Mouse (Mus musculus) c-Kit-positive CD71-negative TER-119-negative erythroid progenitor cells, embryonic 14.5 days (primary cell): ENCODE data around the gene Als2cl.

Source experiments
- DNase-seq: peaks from one replicate; pipeline ENCODE4 v3.0.0-alpha.2; 2013; ENCODE audit warnings: low read depth

Als2cl gene

GRCm38 (mm10) chr9:110879191-110879920, at the start of gene Als2cl:
Als2cl (plus strand) TSS chr9:110879870.
- DNase-seq, result no peak

- DNase-seq, result no peak
These were observed 46.6 kb upstream of the Als2cl start for GRCm38 (mm10) chr9:110833021-110833420.

GRCm38 (mm10) chr9:110834411-110834810, 45.3 kb upstream of the Als2cl start, which contains the start of gene Prss45:
Prss45 (plus strand) TSS chr9:110834588.
- DNase-seq, result no peak

GRCm38 (mm10) chr9:110834961-110835360, 44.7 kb upstream of the Als2cl start:
- DNase-seq, result no peak

GRCm38 (mm10) chr9:110836112-110836511, 43.6 kb upstream of the Als2cl start:
- no peak for DNase-seq

GRCm38 (mm10) chr9:110840905-110841304, 38.8 kb upstream of the Als2cl start:
- DNase-seq, result no peak

DNA sequence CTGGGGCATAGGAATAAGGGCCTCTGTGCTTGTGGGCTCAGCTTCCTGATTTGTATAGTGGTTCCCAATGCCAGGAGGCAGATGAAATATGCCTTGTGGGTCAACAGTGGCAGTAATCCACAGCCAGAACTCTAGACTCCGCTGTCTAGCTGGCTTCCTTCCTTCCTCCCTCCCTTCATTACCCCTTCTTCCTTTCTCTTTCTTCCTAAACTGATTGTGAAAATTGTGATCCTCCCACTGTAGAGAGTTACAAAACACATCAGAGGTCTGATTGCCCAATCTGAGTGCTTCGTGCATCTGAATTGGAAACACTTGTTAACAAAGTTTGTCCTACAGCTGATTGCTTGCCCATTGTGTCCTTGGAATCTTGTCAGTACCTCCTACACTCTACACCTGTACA, 38.2 kb upstream of the Als2cl start:
- no peak for DNase-seq

DNA sequence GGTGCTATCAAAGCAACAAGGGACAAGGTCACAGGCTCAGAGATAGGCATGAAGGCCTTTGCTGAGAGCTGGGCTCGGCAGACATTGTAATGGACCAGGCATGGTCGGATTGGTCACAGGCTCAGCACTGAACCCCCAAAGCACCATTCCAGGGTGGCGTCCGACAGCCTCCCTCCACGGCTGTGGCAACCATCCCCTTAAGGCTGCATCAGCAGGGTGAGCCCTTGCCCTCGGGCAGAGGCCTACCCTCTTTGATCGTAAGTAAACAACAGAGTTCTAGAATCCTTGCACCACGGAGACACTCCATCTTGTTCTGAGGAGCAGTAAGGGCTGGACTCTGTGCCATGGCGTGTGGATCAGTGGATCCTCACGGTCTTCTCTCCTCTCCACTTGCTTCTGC, 35.5 kb upstream of the Als2cl start, which contains the start of gene Prss46:
TSS of gene Prss46 (plus strand) at position 301 of the 400 bp plus-strand sequence.
- no peak for DNase-seq

GRCm38 (mm10) chr9:110849162-110849561, 30.5 kb upstream of the Als2cl start:
- no peak for DNase-seq

- DNase-seq, result no peak
These were observed 23.8 kb upstream of the Als2cl start for GRCm38 (mm10) chr9:110855903-110856302.

GRCm38 (mm10) chr9:110856920-110857319, 22.8 kb upstream of the Als2cl start:
- no peak for DNase-seq

GRCm38 (mm10) chr9:110857781-110858472, 21.7 kb upstream of the Als2cl start, which contains the start of gene Prss50:
Prss50 (plus strand) TSS chr9:110857967.
- no peak for DNase-seq

- DNase-seq, result no peak
These were observed 21.1 kb upstream of the Als2cl start for GRCm38 (mm10) chr9:110858523-110858922.

DNA sequence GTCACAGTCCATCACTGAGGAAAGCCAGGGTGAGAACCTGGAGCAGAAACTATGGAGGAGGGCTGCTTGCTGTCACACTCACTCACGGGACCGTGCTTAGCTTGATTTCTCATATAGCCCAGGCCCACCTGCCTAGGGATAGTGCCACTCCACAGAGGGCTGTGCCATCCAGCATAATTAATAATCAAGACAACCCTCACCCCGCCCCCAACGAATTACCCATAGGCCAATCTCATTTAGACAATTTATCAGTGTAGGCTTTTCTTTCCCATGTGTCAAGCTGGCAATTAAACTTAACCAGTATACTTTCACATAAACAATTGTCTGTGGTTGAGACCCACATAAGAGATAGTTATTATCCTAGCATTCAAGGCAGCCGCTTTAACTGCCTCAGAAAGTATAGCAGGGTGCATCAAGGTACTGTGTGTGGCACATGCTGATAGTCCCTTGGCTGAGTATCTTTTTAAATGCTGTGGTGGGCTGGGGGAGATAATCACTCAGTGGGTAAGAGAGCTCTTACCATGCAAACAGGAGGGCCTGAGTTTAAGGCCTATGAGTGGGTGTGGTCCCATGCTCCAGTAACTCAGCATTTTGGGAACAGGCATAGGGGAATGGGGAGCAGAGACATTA, 20.6 kb upstream of the Als2cl start:
- no peak for DNase-seq

GRCm38 (mm10) chr9:110871030-110871429, 8.6 kb upstream of the Als2cl start:
- peak; percentile 55 for DNase-seq

DNA sequence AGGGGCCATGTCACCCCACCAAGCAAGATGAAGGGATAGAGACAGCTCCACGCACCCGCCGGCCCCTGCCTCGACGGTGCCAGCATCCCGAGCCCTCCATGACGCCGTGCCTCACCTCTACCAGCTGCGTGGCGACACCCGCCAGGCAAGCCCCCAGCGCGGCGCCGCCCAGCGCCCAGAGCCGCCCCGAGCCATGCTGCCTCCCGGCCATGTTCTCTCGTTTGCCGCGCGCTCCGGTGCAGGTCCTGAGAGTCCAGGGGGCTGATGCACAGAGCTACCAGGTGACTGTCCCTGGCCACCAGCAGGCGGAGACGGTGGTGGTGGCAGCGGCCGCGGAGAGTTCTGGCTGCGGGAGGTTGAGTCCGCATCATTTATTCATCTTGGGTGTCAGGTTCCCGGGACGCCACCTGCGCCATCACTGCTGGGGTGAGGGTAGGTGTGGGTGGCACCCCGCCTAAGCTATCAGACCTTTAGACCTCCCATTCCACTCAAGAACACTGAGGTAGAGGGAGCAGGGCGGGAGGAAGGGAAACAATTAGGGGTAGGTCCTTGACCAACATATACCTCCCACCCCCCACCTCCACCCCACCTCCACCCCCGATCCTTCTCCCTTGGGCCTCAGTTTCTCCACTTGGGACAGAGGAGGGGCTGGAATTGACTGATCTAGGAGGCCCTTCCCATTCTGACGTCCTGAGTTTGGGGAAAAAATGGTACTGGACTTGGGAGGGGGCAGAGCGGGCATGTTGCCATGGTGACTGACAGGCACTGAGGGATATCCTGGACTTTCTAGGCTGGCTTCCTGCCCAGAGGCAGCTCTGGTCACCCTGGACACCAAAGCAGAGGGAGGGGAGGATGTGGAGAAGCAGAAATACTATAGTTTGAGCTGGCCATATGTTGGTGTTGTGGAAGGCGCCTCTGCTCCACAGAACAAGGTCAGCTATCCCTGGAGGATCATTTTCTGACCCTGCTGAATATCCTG, 5.7 kb upstream of the Als2cl start:
- DNase-seq, result no peak

DNA sequence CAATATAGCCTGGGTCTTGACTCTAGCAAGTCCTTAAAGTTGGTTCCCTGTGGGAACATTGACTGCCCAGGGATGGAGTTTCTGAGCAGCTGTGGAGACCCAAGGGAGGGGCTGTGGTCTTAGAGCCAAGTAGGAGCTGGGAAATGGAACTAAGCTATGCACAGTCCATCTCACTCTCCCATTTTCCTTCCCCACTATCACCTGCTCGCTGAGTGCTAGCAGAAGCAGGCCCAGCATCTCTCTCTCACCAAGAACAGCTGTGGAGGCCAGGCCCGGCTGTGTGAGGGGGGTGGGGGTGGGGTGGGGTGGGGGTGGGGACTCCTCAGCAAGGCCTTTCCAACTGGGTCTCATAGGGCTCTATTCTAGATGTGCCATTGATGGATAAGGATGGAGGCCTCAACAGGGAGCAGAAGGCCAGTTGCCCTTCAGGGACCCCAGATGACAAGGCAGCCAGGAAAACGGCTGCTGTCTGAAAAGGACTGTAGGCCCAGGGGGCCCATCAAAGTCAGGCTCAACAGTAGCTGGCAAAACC, 4.9 kb upstream of the Als2cl start:
- no peak for DNase-seq

DNA sequence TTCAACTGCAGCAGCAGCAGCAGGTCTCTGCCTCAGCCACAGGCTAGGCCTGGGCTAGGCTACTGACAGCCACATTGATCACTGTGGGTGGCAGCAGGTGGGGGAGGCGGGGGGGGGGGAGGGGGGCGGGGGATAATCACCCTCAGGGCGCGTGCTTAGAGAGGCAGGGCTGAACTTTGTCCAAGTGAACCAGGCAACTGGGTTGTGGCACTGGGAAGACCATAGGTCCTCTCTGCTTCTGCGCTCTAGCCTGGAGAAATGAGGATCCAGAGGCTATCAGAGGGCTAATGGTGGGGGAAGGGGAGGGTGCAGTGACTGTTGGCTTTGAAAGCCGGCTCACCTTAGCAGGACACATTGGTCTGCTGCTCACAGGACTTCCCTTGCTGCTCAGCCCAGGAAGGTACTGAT, 4.4 kb upstream of the Als2cl start:
- no peak for DNase-seq

- DNase-seq, result no peak
These were observed 2.3 kb upstream of the Als2cl start for GRCm38 (mm10) chr9:110877353-110877752.

DNA sequence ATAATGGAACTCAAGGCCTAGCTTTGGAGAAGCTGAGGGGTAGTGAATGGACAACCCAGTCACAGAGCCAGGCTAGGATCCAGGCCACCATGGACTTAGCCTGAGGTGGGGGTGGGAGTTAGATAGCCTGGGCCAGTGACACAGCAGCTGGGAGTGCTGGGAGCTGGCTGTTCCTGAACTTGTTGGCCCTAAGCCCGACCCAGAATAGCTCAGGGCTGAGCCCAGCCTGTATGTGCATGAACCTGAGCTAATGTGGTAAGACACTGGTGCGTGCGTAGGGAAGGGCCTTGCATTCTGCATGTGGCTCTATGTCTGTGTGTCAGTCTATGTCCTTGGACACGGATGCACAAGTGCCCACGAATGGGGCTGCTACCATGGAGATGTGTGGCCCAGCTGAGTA, 1.8 kb upstream of the Als2cl start:
- DNase-seq, result no peak

DNA sequence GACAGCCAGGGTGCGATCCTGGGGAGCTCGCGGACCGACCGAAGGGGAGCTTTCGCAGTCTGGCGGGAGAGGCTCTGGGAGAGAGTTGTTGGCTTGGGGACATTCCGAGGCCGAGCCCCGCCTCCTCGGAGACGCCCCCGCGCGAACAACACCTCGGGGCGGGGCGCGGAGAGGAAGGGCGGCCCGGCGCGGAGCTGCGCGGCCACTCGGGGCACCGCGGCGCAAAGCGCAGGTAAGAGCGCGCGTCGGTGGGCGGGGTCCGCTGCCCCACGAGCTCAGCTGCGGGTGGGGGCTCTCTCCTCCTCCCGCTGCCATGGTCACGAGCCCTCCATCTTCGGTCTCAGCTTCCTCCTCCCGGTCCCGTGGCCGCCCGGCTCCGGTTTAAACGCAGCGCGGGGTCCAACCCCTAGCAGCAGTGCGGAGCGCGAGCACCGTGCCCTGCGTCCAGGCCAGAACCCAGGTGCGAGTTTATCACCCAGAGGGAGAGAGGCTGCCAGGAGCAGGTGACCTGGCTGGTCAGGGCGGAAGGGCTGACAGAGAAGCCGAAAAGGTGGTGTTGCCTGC, 410 bp downstream of the Als2cl start, which contains the start of gene Tmie:
TSS of gene Tmie (minus strand) at position 116 of the 564 bp plus-strand sequence.
- no peak for DNase-seq
